Mouse (Mus musculus): Measurements from ENCODE around the gene Dnaja2. TPM values are rescaled to one million over a fixed set of nuclear protein-coding genes. Genes with fewer than 3 reads are reported as not detected.

Gene Dnaja2
- polyA plus RNA-seq, 1 experiment = 8.5 TPM

GRCm38 (mm10) chr8:85488631-85489030 lies 66.5 kb downstream of the Dnaja2 start:
- TF ChIP-seq CTCF (IDR thresholded peaks at IDR 0.05; ENCODE audit: extremely low read depth, insufficient read depth, insufficient read length, insufficient replicate concordance) (no peak), POLR2A (IDR thresholded peaks at IDR 0.05; ENCODE audit: low read depth, low read length) (no peak)
- H3K4me3 ChIP-seq (ENCODE audit: extremely low read depth, insufficient read depth, insufficient read length) = no peak overlapping the region
- H3K27ac ChIP-seq (ENCODE audit: insufficient read depth, low read length) = no peak overlapping the region
- H3K4me1 ChIP-seq (ENCODE audit: control insufficient read depth, insufficient read depth, insufficient read length) = peaks cover 6% of the 10 kb centered on the region
- no peaks in the 10 kb centered on the region for H3K36me3 ChIP-seq (ENCODE audit: control insufficient read depth, insufficient read depth, low read length)
- no peak for DNase-seq (ENCODE audit: low read depth in 1 of 2, low spot score in 2 of 2)
- H3K27me3 ChIP-seq (ENCODE audit: control insufficient read depth, insufficient read depth, low read length) = no peaks in the 10 kb centered on the region

GRCm38 (mm10) chr8:85487906-85488620 lies 67.1 kb downstream of the Dnaja2 start:
- no peaks in the 10 kb centered on the region for H3K27me3 ChIP-seq (ENCODE audit: control insufficient read depth, insufficient read depth, low read length)
- H3K4me1 ChIP-seq (ENCODE audit: control insufficient read depth, insufficient read depth, insufficient read length) = peaks cover 4% of the 10 kb centered on the region
- 80% methylated on average over 20 of the region's 20 CpGs for WGBS
- H3K4me3 ChIP-seq (ENCODE audit: extremely low read depth, insufficient read depth, insufficient read length) = no peak overlapping the region
- no peaks in the 10 kb centered on the region for H3K36me3 ChIP-seq (ENCODE audit: control insufficient read depth, insufficient read depth, low read length)
- no peak overlapping the region for H3K27ac ChIP-seq (ENCODE audit: insufficient read depth, low read length)
- no peak for DNase-seq (ENCODE audit: low read depth in 1 of 2, low spot score in 2 of 2)
- no peak for TF ChIP-seq POLR2A (IDR thresholded peaks at IDR 0.05; ENCODE audit: low read depth, low read length)

Other genes starting within 250 kb of the Dnaja2 start
- 8.8 and 10.7 TPM in 2 replicates for gene Mylk3, start 169.0 kb downstream of the Dnaja2 start, polyA plus RNA-seq (2012; rRNA removed)
- gene 4921524J17Rik, start 122.5 kb downstream of the Dnaja2 start, polyA plus RNA-seq (2012; rRNA removed) = 1.6 and 2.8 TPM in 2 replicates
- 1.4 and 1.5 TPM in 2 replicates for gene Gpt2, start 62.8 kb downstream of the Dnaja2 start, polyA plus RNA-seq (2012; rRNA removed)
- gene Neto2, start 145.6 kb upstream of the Dnaja2 start, polyA plus RNA-seq (2012; rRNA removed) = 0.23 and 0.29 TPM in 2 replicates

Data from spleen, adult 2 months (tissue).